In the genomic region with DNA sequence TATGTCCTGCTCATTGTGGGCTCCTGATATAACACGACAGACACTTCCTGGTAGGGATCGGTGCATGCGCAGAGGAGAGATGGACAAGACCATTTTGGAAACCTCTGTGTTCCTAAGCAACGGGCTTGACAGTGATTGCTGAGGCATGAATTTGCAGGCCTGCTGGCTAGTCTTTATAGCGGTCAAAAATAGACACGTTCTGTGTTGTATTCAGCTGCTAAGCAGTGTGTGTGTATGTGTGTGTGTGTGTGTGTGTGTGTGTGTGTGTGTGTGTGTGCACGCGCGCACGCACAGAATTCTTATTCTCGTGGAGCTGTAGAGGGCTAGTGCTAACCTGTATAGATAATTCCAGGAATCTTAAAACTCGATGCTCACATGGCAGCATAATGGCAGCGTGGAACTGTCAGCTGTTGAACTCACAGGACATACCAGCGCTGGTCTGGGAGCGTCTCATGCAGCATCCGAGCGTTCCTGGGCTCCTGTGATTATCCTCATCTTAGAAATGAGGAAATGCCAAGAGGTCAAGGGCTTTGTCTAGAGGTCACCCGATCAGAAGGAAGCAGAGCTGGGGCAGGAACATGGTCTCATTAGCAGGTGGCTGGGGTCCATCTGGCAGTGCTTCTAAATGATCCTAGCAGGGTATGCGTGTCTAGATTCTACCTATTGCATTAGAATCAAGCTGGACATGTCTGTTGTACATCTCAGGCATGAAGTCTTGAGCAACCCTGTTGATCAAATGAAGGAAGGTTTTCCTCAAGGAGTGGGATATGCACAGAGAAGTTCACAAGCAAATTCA, we compare ENCODE assay signal across 10 mouse cellular contexts.
DNase-seq lines count a peak whose midpoint lies in the region; ATAC-seq lines count a peak whose summit lies in the region.
"Had no signal": no experiment of that assay in that cellular context is flagged by ENCODE, and none has a peak within 500 bp of the region (broad histone marks: within the 10 kb centered on the region; RNA-seq: fewer than 3 reads in every experiment).

No protein-coding gene starts in this region.

- H3K9me3 ChIP-seq in heart, embryonic 15.5 days (replicated peaks): no peaks in the 10 kb centered on the region
- no peaks in the 10 kb centered on the region for H3K9me3 ChIP-seq in limb, embryonic 10.5 days (replicated peaks)
- H3K9me3 ChIP-seq: embryonic facial prominence, embryonic 15.5 days; G1E had no signal

- no peaks in the 10 kb centered on the region for H3K27me3 ChIP-seq in heart, embryonic 15.5 days
- no peaks in the 10 kb centered on the region for H3K27me3 ChIP-seq in limb, embryonic 10.5 days (ENCODE audit: low read depth, poor library complexity, severe bottlenecking)
- H3K27me3 ChIP-seq: embryonic facial prominence, embryonic 15.5 days had no signal

- peaks cover 4% of the 10 kb centered on the region; the same call in 1 of the 2 replicates for H3K4me1 ChIP-seq in heart, embryonic 15.5 days (replicated peaks)
- peaks cover 4% of the 10 kb centered on the region; the same call in 1 of the 2 replicates for H3K4me1 ChIP-seq in limb, embryonic 10.5 days

- peak; percentile 77 for DNase-seq in A20 (ENCODE audit: low read depth, low spot score)
- DNase-seq in cerebellum, adult 8-10 months: peak; percentile 18
- DNase-seq in left cerebral cortex, postnatal 14 days (ENCODE audit: low spot score in 2 of 2): peak; percentile 69 to 90
- DNase-seq in limb, embryonic 10.5 days (ENCODE audit: low spot score): no peak
- no peak for DNase-seq in urinary bladder, postnatal 10 days (ENCODE audit: low spot score)
- no peak for DNase-seq in kidney, adult 8-10 months
- DNase-seq in adrenal gland, postnatal 14 days: no peak

- intact Hi-C loops in left cerebral cortex, postnatal 14 days (cut with DNase I): no loop called here

- no peak overlapping the region for H3K4me3 ChIP-seq in heart, embryonic 15.5 days
- H3K4me3 ChIP-seq in limb, embryonic 10.5 days: no peak overlapping the region
- H3K4me3 ChIP-seq: embryonic facial prominence, embryonic 15.5 days had no signal

- no peak overlapping the region for H3K9ac ChIP-seq in heart, embryonic 15.5 days
- H3K9ac ChIP-seq: embryonic facial prominence, embryonic 15.5 days had no signal

- no peak overlapping the region for H3K27ac ChIP-seq in heart, embryonic 15.5 days
- H3K27ac ChIP-seq in limb, embryonic 10.5 days: no peak overlapping the region
- H3K27ac ChIP-seq: embryonic facial prominence, embryonic 15.5 days had no signal

- peak overlapping the region; percentile 38 for H3K4me2 ChIP-seq in heart, embryonic 15.5 days
- H3K4me2 ChIP-seq: embryonic facial prominence, embryonic 15.5 days had no signal

- no peaks in the 10 kb centered on the region for H3K36me3 ChIP-seq in heart, embryonic 15.5 days
- H3K36me3 ChIP-seq in limb, embryonic 10.5 days: no peaks in the 10 kb centered on the region
- H3K36me3 ChIP-seq: embryonic facial prominence, embryonic 15.5 days; G1E had no signal

- WGBS in heart, embryonic 15.5 days: 49% methylated on average over 19 of the region's 19 CpGs
- WGBS in limb, embryonic 10.5 days: 86% methylated on average over 19 of the region's 19 CpGs

- peak; percentile 83 for ATAC-seq in heart, embryonic 15.5 days (replicated peaks; ENCODE audit: insufficient number of reproducible peaks, insufficient read depth, low FRiP score, low read depth)

Comparison
In these comparisons a context has a peak if more than half of its experiments do, and no peak if none do; other contexts are left out.
1. DNase-seq: peak in A20 (single experiment), cerebellum, adult 8-10 months (single experiment) and left cerebral cortex, postnatal 14 days (2 of 2); none in limb, embryonic 10.5 days (single experiment), urinary bladder, postnatal 10 days (single experiment), kidney, adult 8-10 months (0 of 2) and adrenal gland, postnatal 14 days (single experiment).